Mouse (Mus musculus) cortical plate, adult 2 months (tissue): ENCODE measurements at regions not wholly inside any gene's neighbourhood (a gene's known extent, or its start where the extent isn't known, plus 50 kb on each side); places are given as distances from the start of the nearest gene placed in this dataset.

ENCODE experiments used
- CTCF ChIP-seq: fragments of 200-500 bp; IDR thresholded peaks from 2 replicates; pipeline ENCODE4 v1.5.1; 2011; ENCODE audit warnings: mild to moderate bottlenecking, control low read depth, low read length; ENCODE audit not compliant: insufficient read depth; ENCODE audit errors: extremely low read depth
- POLR2A ChIP-seq: fragments of 200-500 bp; IDR thresholded peaks from 2 replicates; pipeline ENCODE4 v1.6.1; 2011; ENCODE audit warnings: mild to moderate bottlenecking, low read length, control low read depth; ENCODE audit not compliant: insufficient read depth; ENCODE audit errors: extremely low read depth

DNA sequence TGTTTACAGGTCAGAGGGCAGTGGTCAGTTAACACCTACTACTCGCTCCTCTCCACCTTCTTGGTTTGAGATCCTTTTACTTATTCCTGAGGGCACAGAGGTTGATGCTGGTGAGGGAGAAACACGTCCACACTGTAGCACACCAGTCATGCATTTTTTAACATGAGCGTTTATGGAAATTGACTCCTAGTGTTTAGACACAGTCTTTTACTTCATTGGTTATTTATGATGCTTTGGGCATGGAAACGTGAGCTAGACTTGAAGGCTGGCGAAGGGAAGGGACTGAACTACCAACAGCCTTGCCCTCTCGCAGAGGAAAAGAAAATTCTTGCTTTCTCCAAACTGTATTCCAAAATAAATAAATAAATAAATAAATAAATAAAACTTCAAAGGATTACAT lies 61.6 kb upstream of the Daam1 start:
- TF ChIP-seq CTCF (no peak), POLR2A (no peak)
